Mouse (Mus musculus): ENCODE data around the gene Nid1.

DNA sequence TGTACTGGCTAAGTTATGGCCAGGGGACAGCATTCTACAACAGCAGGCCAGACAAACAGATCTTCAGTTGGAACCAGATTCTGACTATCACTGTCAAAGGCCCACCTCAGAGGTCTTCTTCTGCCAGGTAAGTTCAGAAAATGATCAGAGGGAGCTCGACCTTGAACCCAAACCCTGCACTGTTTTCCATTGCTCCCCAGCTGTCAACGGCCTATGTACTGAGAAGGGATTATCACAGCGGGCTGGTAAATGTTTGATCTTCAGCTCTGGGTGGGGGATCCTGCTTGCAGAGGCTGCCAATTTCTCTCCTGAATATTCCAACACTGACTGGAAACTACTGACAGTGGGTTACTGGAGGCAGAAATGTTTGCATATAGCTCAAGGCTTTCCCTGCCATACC, 23.1 kb upstream of the Nid1 start:
- TF ChIP-seq EP300 (IDR thresholded peaks at IDR 0.05; ENCODE audit: low read depth) (no peak), CTCF (IDR thresholded peaks at IDR 0.05; ENCODE audit: low read depth) (no peak)

Measured in liver, embryonic 14.5 days (tissue).